Comparison of ENCODE assay signal across 20 mouse cellular contexts in the genomic region with DNA sequence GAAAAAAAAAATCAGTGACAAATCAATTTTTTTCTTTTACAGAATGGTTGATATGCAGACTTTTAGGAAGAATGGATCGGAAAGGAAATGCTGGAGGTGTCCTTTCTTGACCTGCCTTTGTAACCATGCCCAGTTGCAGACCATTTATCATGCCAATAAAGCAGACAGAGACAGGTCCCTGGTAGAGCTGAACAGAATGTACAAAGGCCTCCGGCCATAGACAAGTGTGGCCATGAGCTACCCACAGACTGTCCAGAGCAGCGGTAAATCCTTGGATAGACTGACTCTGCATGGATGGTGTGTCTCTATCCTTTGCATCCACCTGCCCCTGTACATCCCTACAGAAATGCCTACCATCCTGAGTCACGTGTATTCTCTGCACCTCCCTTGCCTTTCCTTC.
"Had no signal": no experiment of that assay in that cellular context is flagged by ENCODE, and none has a peak within 500 bp of the region (broad histone marks: within the 10 kb centered on the region; RNA-seq: fewer than 3 reads in every experiment).

No protein-coding gene starts in this region.

- ATAC-seq: midbrain, embryonic 15.5 days had no signal

- H3K9ac ChIP-seq: kidney, embryonic 15.5 days; liver, embryonic 13.5 days; midbrain, embryonic 12.5 days; midbrain, embryonic 15.5 days; neural tube, embryonic 12.5 days; neural tube, embryonic 15.5 days had no signal

- H3K4me1 ChIP-seq: megakaryocyte, embryonic 14.5 days had no signal

- H3K9me3 ChIP-seq: kidney, embryonic 15.5 days; liver, embryonic 13.5 days; megakaryocyte, embryonic 14.5 days; midbrain, embryonic 12.5 days; midbrain, embryonic 15.5 days; neural tube, embryonic 12.5 days; neural tube, embryonic 15.5 days had no signal

- H3K4me2 ChIP-seq: kidney, embryonic 15.5 days; liver, embryonic 13.5 days; midbrain, embryonic 12.5 days; midbrain, embryonic 15.5 days; neural tube, embryonic 12.5 days; neural tube, embryonic 15.5 days had no signal

- H3K4me3 ChIP-seq: kidney, embryonic 15.5 days; left cerebral cortex, adult 2 months; liver, embryonic 13.5 days; megakaryocyte, embryonic 14.5 days; midbrain, embryonic 12.5 days; midbrain, embryonic 15.5 days; neural tube, embryonic 12.5 days; neural tube, embryonic 15.5 days had no signal

- DNase-seq: kidney, adult 8-10 months; kidney, postnatal 10 days; kidney, postnatal 36 days; layer of hippocampus, postnatal 36 days; liver, embryonic 13.5 days; lung, adult 2 months; lung, postnatal 14 days; right cerebral cortex, adult 18-20 months; right cerebral cortex, postnatal 14 days; right cerebral cortex, postnatal 4 days; thymus, postnatal 25 days had no signal

- H3K36me3 ChIP-seq: kidney, embryonic 15.5 days; liver, embryonic 13.5 days; midbrain, embryonic 12.5 days; midbrain, embryonic 15.5 days; neural tube, embryonic 12.5 days; neural tube, embryonic 15.5 days had no signal

- H3K27me3 ChIP-seq: kidney, embryonic 15.5 days; liver, embryonic 13.5 days; megakaryocyte, embryonic 14.5 days; midbrain, embryonic 12.5 days; midbrain, embryonic 15.5 days; neural tube, embryonic 12.5 days; neural tube, embryonic 15.5 days had no signal

- H3K27ac ChIP-seq: kidney, embryonic 15.5 days; left cerebral cortex, adult 2 months; liver, embryonic 13.5 days; macrophage; midbrain, embryonic 12.5 days; midbrain, embryonic 15.5 days; neural tube, embryonic 12.5 days; neural tube, embryonic 15.5 days; stomach, postnatal 0 days had no signal
